Mouse (Mus musculus) midbrain, embryonic 14.5 days (tissue): ENCODE measurements around the gene Mok. TPM values are rescaled to one million over a fixed set of nuclear protein-coding genes. Genes with fewer than 3 reads are reported as not detected.

Experiments used
- polyA plus RNA-seq: library from polyadenylated mRNA; unstranded; fragments of >200 nt; fragmentation: Nextera tagmentation; extraction: Ambion mirVana; gene quantifications from 2 replicates; pipeline ENCODE4 v1.2.1, GENCODE M21; 2014

The Mok gene
- polyA plus RNA-seq, 1 experiment from 2014 or later = 15.9 TPM

Other genes with a start within 250 kb of the Mok start
- 122 and 129 TPM in 2 replicates for gene Dync1h1, start 239.5 kb downstream of the Mok start, polyA plus RNA-seq
- gene 1700001K19Rik, start 158.3 kb downstream of the Mok start, polyA plus RNA-seq = 0.70 TPM in 1 of 2 replicates, not detected in the other
- 1,408 and 1,565 TPM in 2 replicates for gene Hsp90aa1, start 138.2 kb downstream of the Mok start, polyA plus RNA-seq
- 22.1 and 24.0 TPM in 2 replicates for gene Wdr20, start 103.0 kb downstream of the Mok start, polyA plus RNA-seq
- gene Zfp839, start 9.3 kb upstream of the Mok start, polyA plus RNA-seq = 2.0 and 3.1 TPM in 2 replicates
- gene Cinp, start 48.2 kb upstream of the Mok start, polyA plus RNA-seq = 83.0 and 83.1 TPM in 2 replicates
- 6.1 and 7.6 TPM in 2 replicates for gene Tecpr2, start 48.3 kb upstream of the Mok start, polyA plus RNA-seq
- gene Ankrd9, start 138.1 kb upstream of the Mok start, polyA plus RNA-seq = 6.7 and 7.4 TPM in 2 replicates
- 6.6 and 7.6 TPM in 2 replicates for gene Rcor1, start 198.4 kb upstream of the Mok start, polyA plus RNA-seq